Mouse (Mus musculus) liver, adult (tissue): ENCODE data around the gene Sirt3.
A peak's percentile ranks its signal among the peaks of the same experiment; 100 is the strongest.

Experiments used
- GATA4 ChIP-seq: IDR thresholded peaks from 2 replicates; pipeline ENCODE4 v1.6.1; 2014; ENCODE audit warnings: mild to moderate bottlenecking, low read length; ENCODE audit not compliant: insufficient replicate concordance

Gene Sirt3

DNA sequence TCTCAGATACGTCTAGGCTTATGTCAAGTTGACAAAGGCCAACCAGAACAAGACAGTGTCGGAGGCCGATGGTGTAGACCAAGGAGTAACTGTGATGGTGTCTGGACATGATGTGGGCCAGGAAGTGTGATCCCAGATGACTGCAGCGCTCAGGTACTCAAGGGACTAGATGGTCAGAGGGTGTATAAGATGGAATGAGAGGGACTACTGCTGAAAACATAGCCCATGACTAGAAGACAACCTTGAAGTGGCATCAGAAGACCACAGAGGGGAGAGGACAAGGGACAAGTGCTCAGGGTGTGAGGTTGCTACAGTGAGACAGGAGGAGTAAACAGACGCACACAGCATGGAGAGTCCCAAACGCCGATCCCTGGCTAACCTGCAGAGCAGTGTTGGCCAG, 38.3 kb downstream of the Sirt3 start:
- no peak for TF ChIP-seq GATA4

DNA sequence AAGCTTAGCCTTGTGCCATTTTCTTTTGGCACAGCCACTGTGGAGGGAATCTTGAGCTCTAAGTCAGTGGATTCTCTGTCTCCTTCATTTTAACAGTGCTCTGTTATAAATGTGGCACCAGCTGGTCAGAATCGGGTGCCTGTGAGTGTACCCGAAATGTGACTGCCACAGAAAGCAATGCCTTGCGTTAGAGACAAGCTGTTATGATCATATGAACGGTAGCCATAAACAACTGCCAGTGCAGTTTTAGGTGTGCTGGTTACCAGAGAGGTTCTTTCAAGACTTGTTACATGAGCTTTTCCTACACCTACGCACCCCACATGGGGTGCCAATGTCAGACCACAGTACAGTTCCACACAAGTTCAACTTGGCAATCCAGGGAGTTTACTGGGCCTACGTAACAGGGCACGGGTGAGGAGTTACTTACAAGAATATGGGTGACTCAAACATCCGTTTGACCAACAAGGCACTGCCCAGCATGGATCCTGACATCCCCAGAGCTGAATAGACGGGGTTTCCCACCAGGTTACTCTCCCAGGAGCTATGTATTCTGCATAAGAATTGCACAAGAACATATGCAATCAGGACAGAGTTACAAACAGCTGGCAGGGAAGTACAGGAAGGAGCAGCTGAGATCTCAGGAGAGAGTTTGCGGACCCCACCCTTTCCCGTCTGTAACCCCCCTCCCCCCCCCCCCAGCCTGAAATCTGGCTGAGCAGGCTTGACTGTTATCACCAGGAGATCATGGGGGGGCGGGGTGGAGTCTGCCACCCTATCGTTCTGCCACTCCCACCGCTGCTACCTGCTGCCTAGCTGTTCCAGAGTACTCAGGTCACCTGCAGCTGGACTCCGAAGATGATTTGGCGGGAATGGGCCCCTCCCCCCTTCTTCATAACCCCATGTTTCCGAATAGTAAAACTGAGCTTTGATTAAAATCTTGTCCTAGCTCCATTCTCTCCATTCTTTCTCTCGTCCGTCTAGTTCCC, 41.1 kb downstream of the Sirt3 start:
- TF ChIP-seq GATA4 = no peak

GRCm38 (mm10) chr7:140839556-140839955, 42.6 kb downstream of the Sirt3 start:
- TF ChIP-seq GATA4 = no peak

- TF ChIP-seq GATA4 = no peak
Observed at GRCm38 (mm10) chr7:140836243-140837115, 45.6 kb downstream of the Sirt3 start.

GRCm38 (mm10) chr7:140835758-140836087, 46.4 kb downstream of the Sirt3 start:
- peak; percentile 38; the same call in 1 of the 2 replicates for TF ChIP-seq GATA4

GRCm38 (mm10) chr7:140834968-140835757, 46.9 kb downstream of the Sirt3 start, which contains the start of gene Urah:
Urah (plus strand) TSS chr7:140835018.
- TF ChIP-seq GATA4 = no peak

DNA sequence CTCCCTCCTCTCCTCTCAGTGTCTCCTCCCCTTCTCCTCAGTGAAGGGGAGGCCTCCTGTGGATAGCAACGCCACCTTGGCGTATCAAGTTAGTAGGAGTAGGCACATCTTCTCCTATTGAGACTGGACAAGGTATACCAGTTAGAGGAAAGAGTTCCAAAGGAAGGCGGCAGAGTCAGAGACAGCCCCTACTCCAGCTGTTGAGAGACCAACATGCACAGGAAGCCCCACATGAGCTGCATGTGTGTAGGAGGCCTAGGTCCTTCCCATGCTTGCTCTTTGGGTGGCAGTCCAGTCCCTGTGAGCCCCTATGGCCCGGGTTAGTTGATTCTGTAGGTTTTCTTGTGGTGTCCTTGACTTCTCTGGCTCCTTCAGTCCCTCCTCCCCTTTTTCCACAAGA, 48.8 kb downstream of the Sirt3 start:
- no peak for TF ChIP-seq GATA4

DNA sequence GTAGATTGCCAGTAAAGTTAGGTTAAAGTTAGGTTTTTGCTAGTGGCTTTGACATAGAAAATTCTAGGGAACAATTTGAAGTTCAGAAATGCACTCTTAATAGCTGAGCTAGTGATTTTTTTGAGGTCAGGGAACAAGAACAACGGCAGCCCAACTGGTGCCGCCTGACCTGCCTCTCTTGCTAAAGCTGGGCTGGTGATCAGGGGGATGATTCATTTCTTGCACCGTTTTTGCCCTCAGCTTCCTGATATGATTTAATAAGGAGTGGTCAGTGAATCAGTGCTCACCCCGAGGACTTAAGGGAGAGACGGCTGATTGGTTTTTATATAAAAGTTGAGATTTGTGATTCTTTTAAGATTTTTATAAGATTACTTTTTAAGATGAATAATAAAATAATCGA, 50.7 kb downstream of the Sirt3 start:
- TF ChIP-seq GATA4 = no peak

DNA sequence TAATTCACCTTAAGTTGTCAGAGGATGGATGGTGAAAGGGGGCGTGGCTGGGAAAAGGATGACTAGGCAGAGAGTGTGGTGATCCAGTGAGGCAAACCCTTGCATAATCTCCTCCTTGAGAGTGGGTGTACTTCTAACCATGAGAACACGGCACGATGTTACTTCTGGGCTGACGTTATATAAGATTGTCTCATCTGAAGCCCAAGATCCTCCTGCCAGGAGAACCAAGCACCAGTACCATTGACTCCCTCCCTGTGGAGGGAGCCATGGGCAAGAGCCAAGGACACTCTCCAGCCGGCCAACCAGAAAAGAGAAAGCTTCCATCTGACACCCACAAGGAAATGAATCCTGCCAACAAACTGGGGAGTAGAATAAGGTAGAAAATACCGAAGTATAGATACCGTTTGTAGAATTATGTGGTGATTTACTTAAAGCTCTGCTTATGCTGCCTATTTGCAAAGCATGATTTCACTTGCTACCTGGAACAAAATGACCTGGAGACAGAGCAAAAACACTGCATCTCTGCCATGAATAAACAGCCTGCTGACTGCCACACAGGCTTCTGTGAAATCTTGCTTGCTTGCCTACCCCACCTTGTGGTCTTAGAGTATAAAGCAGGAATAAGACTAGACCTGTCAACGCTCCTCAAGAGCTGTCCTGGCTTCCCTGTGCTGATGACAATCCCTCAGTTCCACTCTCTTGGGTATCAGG, 53.8 kb downstream of the Sirt3 start:
- no peak for TF ChIP-seq GATA4

GRCm38 (mm10) chr7:140822731-140823130, 59.4 kb downstream of the Sirt3 start:
- no peak for TF ChIP-seq GATA4

DNA sequence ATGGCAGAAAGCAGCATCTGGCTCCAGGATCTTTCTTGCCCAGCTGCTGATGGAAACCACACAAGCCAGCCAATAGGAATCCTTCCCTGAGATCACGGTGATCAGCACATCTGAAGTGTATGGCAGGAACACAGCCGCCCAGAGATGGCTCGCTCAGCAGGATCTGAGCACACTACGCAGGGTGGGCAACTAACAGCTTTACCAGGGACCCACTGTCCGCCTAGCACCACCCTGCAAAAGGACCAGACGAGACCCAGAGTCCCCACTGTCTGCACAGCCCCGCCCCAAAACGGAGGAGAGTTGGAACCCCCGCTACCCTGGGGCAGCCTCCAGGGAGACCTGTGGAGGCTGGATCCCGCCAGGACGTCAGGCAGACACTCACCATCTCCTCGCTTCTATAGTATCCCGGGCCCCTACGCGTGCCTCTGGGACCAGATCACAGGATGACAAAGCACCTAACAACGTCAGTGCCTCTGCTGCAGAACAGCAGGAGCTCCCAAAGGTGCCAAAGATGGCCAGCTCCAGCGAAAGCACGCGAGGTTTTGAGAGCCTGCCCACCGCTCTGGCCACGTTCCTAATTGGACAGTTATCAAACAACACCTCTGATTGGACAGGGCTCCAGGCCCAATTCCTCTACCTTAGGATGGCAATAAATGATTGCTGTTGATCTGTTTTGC, 60.3 kb downstream of the Sirt3 start, which contains the start of gene Zfp941:
Gene Zfp941, minus strand, starts transcription at position 526 of the 677 bp plus-strand sequence.
- TF ChIP-seq GATA4 = no peak

DNA sequence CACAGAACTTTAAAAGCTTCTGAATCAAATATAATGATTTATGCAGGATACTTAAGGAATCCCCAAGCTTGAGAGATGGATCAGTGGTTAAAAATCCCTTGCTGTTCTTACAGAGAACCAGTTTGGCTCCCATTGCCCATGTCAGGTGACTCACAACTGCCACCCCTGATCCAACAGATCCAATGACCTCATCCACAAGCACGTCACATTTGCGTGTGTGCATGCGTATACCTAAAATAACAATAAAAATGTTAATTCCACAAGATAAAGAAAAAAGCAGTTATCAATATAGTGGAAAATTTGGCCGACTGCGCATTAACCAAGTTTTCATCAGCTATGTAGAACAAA, 60.8 kb downstream of the Sirt3 start:
- no peak for TF ChIP-seq GATA4

DNA sequence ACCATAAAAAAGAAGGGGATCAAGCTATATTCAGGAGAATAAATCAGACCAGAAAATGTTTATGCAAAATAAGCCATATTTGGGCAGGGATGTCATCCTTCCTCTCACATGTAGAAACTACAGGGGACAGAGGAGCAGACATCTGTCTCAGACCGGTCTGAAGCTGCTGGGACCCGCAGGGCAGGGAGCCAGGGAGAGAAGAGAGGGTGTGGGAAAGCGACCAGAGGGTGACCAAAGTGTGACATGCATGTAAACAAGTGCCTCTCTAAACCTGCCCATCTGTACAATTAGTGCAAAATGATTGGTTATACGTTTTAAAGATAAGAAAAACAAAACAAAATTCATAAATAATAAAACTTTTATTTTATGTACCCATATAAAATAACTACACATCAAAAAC, 61.9 kb downstream of the Sirt3 start:
- TF ChIP-seq GATA4 = no peak
